Mouse (Mus musculus) heart, postnatal 14 days (tissue): ENCODE measurements around the gene Large2. TPM values are rescaled to one million over a fixed set of nuclear protein-coding genes. Genes with fewer than 3 reads are reported as not detected.
"Not testable (repeated sequence)": the region's sequence is repeated elsewhere in the genome, so short reads cannot be mapped to it uniquely, and the experiment has no call there.

Experiments
- DNase-seq, 2 experiments: peaks; one replicate each; pipeline ENCODE4 v3.0.0; 2021 to 2022
- intact Hi-C: fragments of 180-260 bp; cut with DNase I; formaldehyde crosslinking; loops from one replicate; pipeline ENCODE4 v1.15.1; 2025
- long read RNA-seq, 2 experiments: library from polyadenylated mRNA; stranded (forward); transcript quantifications; one replicate each; pipeline ENCODE4 v2.0.0; 2021
- total RNA-seq, 2 experiments: library from RNA; stranded (reverse); gene quantifications; 2 replicates each; pipeline ENCODE4 v1.2.3; 2021

Gene Large2
- total RNA-seq, result under 1 TPM; 0.32 to 0.36 TPM
- long read RNA-seq, experiment 1, partial matches to known transcripts, result 0 of 1 reads
- long read RNA-seq, experiment 1, other reads (novel, unspliced or antisense), result 1 of 1 reads
- long read RNA-seq, experiment 2, partial matches to known transcripts, result 0 of 1 reads
- long read RNA-seq, experiment 2, other reads (novel, unspliced or antisense), result 0 of 1 reads

GRCm38 (mm10) chr2:92374514-92374913 lies at the start of gene Large2, which contains the start of gene Pex16:
TSS of gene Large2 (minus strand) at chr2:92374869.
TSS of gene Pex16 (plus strand) at chr2:92374676.
- peak in 1 of 2 experiments; percentile 26 for DNase-seq
- intact Hi-C loops, result loop anchor here (2.0 kb wide), 1 partner anchor 62 kb away; no protein-coding TSS in a partner anchor

- DNase-seq, result peak; percentile 92 to 98
- intact Hi-C loops, result no loop called here
Observed at GRCm38 (mm10) chr2:92423702-92424461, 49.2 kb upstream of the Large2 start.

GRCm38 (mm10) chr2:92423156-92423555 lies 48.5 kb upstream of the Large2 start:
- intact Hi-C loops, result no loop called here
- no peak for DNase-seq

- DNase-seq, result no peak
- intact Hi-C loops, result no loop called here
Observed at GRCm38 (mm10) chr2:92422388-92423135, 47.9 kb upstream of the Large2 start.

- no peak for DNase-seq
- intact Hi-C loops, result no loop called here
Observed at GRCm38 (mm10) chr2:92421723-92422387, 47.2 kb upstream of the Large2 start.

- intact Hi-C loops, result no loop called here
- no peak for DNase-seq
Observed at GRCm38 (mm10) chr2:92411705-92412104, 37.0 kb upstream of the Large2 start.

- DNase-seq, result no peak
- intact Hi-C loops, result no loop called here
Observed at GRCm38 (mm10) chr2:92408309-92409045, 33.8 kb upstream of the Large2 start.

GRCm38 (mm10) chr2:92405687-92406086 lies 31.0 kb upstream of the Large2 start:
- DNase-seq, result no peak
- intact Hi-C loops, result no loop called here

- DNase-seq, result no peak
- intact Hi-C loops, result no loop called here
Observed at GRCm38 (mm10) chr2:92404737-92405136, 30.1 kb upstream of the Large2 start.

- intact Hi-C loops, result no loop called here
- DNase-seq, result no peak
Observed at GRCm38 (mm10) chr2:92403776-92404319, 29.2 kb upstream of the Large2 start.

- no peak for DNase-seq
- intact Hi-C loops, result no loop called here
Observed at GRCm38 (mm10) chr2:92402591-92403326, 28.1 kb upstream of the Large2 start.

- no peak for DNase-seq
- intact Hi-C loops, result no loop called here
Observed at GRCm38 (mm10) chr2:92401091-92401561, 26.5 kb upstream of the Large2 start, which contains the start of gene Mapk8ip1. TSS of gene Mapk8ip1 (minus strand) at chr2:92401263.

- DNase-seq, result no peak
- intact Hi-C loops, result no loop called here
Observed at GRCm38 (mm10) chr2:92400682-92401081, 26.0 kb upstream of the Large2 start.

- intact Hi-C loops, DNase-seq: not testable (repeated sequence)
Observed at GRCm38 (mm10) chr2:92399877-92400276, 25.2 kb upstream of the Large2 start.

- intact Hi-C loops, result no loop called here
- no peak for DNase-seq
Observed at GRCm38 (mm10) chr2:92397436-92397835, 22.8 kb upstream of the Large2 start.

GRCm38 (mm10) chr2:92395535-92395934 lies 20.9 kb upstream of the Large2 start:
- no peak for DNase-seq
- intact Hi-C loops, result no loop called here

GRCm38 (mm10) chr2:92392318-92393264 lies 17.9 kb upstream of the Large2 start:
- intact Hi-C loops, result no loop called here
- DNase-seq, result peak in 1 of 2 experiments; percentile 29
